Mouse (Mus musculus) forebrain, embryonic 16.5 days (tissue): Measurements from ENCODE around the gene Slc5a2. TPM values are rescaled to one million over a fixed set of nuclear protein-coding genes. Genes with fewer than 3 reads are reported as not detected.

Experiments used
- ATAC-seq: fragments of 200-750 bp; cut with Nextera tagmentation; 2 replicates; pipeline ENCODE4 v1.8.0; 2017; ENCODE audit warnings: mild to moderate bottlenecking, moderate library complexity
- H3K27ac ChIP-seq: fragments of 300-500 bp; sonication (generic); 2 replicates; pipeline ENCODE4 v1.5.1; 2014; ENCODE audit warnings: low read length, control low read depth
- H3K27me3 ChIP-seq: fragments of 300-500 bp; sonication (generic); replicated peaks from 2 replicates; pipeline ENCODE4 v1.6.1; 2014; ENCODE audit warnings: low read length; ENCODE audit not compliant: control insufficient read depth, insufficient read depth
- H3K36me3 ChIP-seq: fragments of 300-500 bp; sonication (generic); 2 replicates; pipeline ENCODE4 v1.6.1; 2014; ENCODE audit not compliant: control insufficient read depth, insufficient read depth
- H3K4me1 ChIP-seq: fragments of 300-500 bp; sonication (generic); replicated peaks from 2 replicates; pipeline ENCODE4 v1.6.1; 2014; ENCODE audit warnings: low read length; ENCODE audit not compliant: control insufficient read depth, insufficient read depth
- H3K4me2 ChIP-seq: fragments of 300-500 bp; sonication (generic); 2 replicates; pipeline ENCODE4 v1.6.1; 2014; ENCODE audit warnings: mild to moderate bottlenecking, low read length, control low read depth
- H3K4me3 ChIP-seq: fragments of 300-500 bp; sonication (generic); replicated peaks from 2 replicates; pipeline ENCODE4 v1.5.1; 2014; ENCODE audit warnings: mild to moderate bottlenecking, low read length, control low read depth
- H3K9ac ChIP-seq: fragments of 300-500 bp; sonication (generic); replicated peaks from 2 replicates; pipeline ENCODE4 v1.6.1; 2014; ENCODE audit warnings: low read depth, low read length, control low read depth
- H3K9me3 ChIP-seq: fragments of 300-500 bp; sonication (generic); 2 replicates; pipeline ENCODE4 v1.6.1; 2016; ENCODE audit warnings: low read length; ENCODE audit not compliant: control insufficient read depth
- WGBS: fragments of 180-500 bp; shearing (Covaris S2); extraction: QIAGEN DNeasy Blood & Tissue Kit; methylation state at CpG from one replicate; pipeline ENCODE4 v1.1.7; 2014; 5-methylcytosine and 5-hydroxymethylcytosine counted together
- polyA plus RNA-seq: library from polyadenylated mRNA; unstranded; fragments of >200 nt; fragmentation: Nextera tagmentation; extraction: Ambion mirVana; gene quantifications from 2 replicates; pipeline ENCODE4 v1.2.1, GENCODE M21; 2015

Slc5a2 gene
- polyA plus RNA-seq, 1 experiment from 2014 or later = not detected

DNA sequence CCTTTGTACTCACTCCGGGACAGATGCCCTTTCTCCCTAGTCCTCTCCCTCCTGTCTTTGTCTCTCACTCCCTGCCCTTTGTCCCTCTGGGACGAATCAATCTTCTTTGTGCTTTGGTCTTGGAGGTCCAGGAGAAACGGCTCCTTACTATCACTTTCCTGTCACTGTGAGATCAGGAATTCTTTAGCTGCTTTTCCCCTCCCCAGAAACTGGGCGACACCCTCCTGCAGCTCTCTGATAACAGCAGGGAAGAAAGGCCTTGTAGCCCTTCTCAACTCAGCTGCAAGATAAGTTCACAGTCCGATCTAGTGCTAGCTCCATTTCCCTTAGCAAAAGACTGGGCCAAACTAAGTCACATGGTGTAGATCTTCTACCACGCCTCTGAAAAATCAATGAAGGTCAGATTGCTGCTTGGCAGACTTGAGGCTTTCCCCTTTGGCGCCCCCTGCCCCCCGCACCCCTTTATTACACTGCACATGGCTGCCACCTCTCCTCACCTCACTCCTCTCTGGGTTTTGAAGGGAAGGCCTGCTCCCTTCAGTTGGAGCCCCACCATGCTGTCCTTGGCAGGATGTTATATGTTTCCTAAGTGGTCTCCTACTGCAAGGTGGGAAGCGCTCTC, 23.6 kb downstream of the Slc5a2 start:
- Histone ChIP-seq H3K9me3 (no peaks in the 10 kb centered on the region), H3K4me1 (no peaks in the 10 kb centered on the region), H3K27me3 (no peaks in the 10 kb centered on the region), H3K4me3 (no peak overlapping the region), H3K4me2 (no peak overlapping the region), H3K27ac (no peak overlapping the region), H3K9ac (no peak overlapping the region), H3K36me3 (no peaks in the 10 kb centered on the region)
- ATAC-seq = no peak
- WGBS = 27% methylated on average over 8 of the region's 9 CpGs

DNA sequence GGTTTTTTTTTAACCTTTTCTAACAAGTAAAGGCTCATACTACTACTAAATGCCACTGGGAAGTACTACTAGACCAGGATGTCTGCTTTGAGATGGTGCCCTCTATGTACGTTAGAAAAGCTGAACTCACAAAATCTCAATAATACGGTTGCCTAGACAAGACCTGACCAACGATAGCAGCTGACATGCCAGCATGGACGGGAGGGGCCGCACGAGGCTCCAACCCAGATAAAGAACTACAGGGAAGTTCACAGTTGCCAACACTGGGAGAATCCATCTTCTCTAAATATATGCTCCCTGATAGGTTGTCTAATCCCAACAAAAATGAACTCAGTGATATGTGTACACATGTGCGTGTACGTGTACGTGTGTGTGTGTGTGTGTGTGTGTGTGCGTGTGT, 29.3 kb downstream of the Slc5a2 start:
- H3K27me3 ChIP-seq = no peaks in the 10 kb centered on the region
- WGBS = 92% methylated on average over 10 of the region's 10 CpGs
- H3K9ac ChIP-seq = no peak overlapping the region
- no peaks in the 10 kb centered on the region for H3K9me3 ChIP-seq
- H3K27ac ChIP-seq = no peak overlapping the region
- ATAC-seq = no peak
- H3K36me3 ChIP-seq = no peaks in the 10 kb centered on the region
- peaks cover 18% of the 10 kb centered on the region for H3K4me1 ChIP-seq
- no peak overlapping the region for H3K4me3 ChIP-seq
- no peak overlapping the region for H3K4me2 ChIP-seq

DNA sequence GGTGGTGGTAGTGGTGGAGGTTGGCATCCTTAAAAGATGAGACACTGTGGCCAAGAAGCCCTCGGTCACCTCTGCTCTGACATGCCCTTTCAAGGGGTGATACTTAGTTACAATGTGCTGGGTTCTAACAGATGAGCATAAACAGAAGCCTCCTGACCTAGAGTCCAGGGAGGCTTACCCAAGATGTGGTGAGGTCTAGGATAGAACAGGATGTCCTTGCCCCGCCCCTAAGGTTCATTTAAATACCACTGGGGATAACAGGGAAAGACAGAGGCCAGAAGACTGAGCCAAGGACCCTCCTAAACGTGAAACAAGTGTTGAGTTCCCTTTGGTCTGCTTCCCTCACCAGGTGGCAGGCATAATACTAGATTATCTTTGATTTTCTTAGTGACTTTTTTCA, 31.1 kb downstream of the Slc5a2 start:
- no peaks in the 10 kb centered on the region for H3K27me3 ChIP-seq
- H3K36me3 ChIP-seq = no peaks in the 10 kb centered on the region
- no peaks in the 10 kb centered on the region for H3K9me3 ChIP-seq
- H3K9ac ChIP-seq = no peak overlapping the region
- no peak overlapping the region for H3K4me3 ChIP-seq
- H3K4me2 ChIP-seq = no peak overlapping the region
- H3K4me1 ChIP-seq = peaks cover 18% of the 10 kb centered on the region
- no peak overlapping the region for H3K27ac ChIP-seq
- ATAC-seq = no peak
- WGBS = 60% methylated on average over 3 of the region's 3 CpGs

DNA sequence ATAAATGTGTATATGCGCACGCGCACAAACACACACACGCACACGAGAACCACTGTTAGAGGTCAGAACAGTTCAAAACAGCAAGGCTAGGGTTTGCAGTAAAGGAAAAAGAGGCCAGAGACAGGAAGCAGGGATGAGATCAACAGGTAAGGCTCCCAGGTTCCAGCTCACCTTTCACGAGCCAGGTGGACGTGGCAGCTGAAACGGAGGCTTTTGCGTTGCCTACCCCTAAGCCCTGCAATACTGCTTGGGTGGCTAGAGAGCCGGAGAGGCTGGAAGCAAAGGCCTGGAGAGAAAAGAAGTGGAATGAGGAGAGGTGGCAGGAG, 31.8 kb downstream of the Slc5a2 start:
- 37% methylated on average over 10 of the region's 10 CpGs for WGBS
- H3K4me3 ChIP-seq = peak overlapping the region; percentile 85
- ATAC-seq = no peak

DNA sequence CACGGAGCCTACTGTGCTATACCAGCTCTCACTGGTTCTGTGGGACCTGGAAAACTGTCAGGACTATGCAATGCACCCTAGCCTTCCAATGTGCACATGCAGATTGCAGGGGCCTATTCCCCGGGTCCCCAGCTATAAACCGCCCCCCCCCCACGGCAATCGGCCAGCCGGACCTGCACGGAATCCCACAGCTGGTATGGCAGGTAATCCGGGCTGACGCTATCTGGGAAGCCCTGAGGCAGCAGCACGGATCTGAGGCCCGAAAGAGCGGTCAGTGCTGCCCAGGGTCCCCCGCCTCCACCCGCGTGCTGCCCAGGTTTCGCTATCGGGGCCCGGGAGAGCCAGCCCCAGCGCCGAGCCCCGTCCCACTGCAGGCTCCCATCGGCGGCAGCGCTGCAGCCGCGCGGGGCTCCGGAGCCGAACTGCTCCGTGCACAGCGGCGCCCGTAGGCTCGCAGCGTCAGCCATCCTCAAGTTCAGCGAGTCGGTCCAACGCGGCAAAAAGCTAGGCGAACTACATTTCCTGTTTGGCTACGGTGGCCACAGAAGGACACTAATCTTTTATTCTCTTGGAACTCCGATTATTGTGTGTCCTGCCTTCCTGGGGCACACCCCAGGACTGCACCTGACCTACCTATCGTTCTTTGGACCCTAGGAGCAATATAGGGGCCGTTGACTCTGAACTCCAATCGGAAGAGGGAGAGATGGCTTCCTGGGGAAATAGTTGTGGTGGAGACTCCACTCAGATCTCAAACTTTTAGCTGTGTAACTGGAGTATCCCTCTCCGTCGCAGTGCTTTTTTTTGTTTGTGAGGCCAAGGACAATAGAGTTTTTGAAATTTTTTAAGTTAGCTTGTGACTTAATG, 32.4 kb downstream of the Slc5a2 start, which contains the start of gene BC017158:
Gene BC017158, minus strand, starts transcription at position 554 of the 864 bp plus-strand sequence.
- peak within 1 kb of the TSS; percentile 85 for H3K4me3 ChIP-seq
- no peaks in the 10 kb centered on the region for H3K27me3 ChIP-seq
- no peaks in the 10 kb centered on the region for H3K36me3 ChIP-seq
- under 1% methylated on average over 47 of the region's 47 CpGs for WGBS
- ATAC-seq = peak; percentile 77
- H3K9me3 ChIP-seq = no peaks in the 10 kb centered on the region
- H3K4me2 ChIP-seq = peak within 1 kb of the TSS; percentile 65
- peak within 1 kb of the TSS; percentile 87 for H3K9ac ChIP-seq
- H3K4me1 ChIP-seq = peaks cover 18% of the 10 kb centered on the region
- H3K27ac ChIP-seq = peak within 1 kb of the TSS; percentile 51

More for the DNA sequence above, 31.8 kb downstream of the Slc5a2 start:
- Histone ChIP-seq H3K9me3 (no peaks in the 10 kb centered on the region), H3K36me3 (no peaks in the 10 kb centered on the region), H3K27ac (no peak overlapping the region), H3K4me2 (peak overlapping the region; percentile 65), H3K27me3 (no peaks in the 10 kb centered on the region), H3K4me1 (peaks cover 18% of the 10 kb centered on the region), H3K9ac (peak overlapping the region; percentile 87)

DNA sequence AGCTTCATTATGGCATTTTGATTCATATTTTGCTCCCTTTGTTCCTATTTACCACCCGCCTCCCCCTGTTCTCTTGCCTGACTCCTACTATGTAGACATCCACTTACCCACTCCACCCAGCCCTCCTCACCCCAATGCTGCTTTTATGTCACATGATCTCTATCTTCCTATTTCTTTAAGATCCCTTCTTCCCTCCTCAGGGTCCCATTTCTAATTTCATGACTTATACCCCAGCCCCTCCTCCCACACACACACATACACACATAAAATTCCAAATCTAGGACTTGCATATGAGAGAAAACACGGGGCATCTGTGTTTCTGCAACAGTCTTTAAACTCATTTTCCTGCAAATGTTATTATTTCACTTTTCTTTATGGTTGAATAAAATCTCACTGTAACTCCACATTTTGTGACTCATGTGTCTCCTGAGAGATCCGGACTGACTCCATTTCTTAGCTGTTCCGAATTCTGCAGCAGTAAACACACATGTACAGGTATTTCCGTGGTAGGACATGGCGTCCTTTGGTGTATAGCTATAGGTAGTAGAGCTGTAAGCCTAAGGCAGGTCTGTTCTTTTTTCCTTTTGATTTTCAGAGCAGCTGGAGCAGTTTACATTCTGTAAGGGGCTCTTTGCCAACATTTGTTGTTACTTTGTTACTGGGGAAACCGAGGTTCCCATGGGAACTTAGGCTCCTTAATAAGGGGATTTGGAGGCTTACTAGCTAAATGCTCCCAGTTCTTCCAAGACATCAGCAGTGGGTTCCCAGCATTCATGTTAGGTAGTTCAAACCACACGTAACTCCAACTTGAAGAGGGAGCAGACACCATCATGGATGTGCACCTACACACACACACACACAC, 33.3 kb downstream of the Slc5a2 start:
- Histone ChIP-seq H3K27me3 (no peaks in the 10 kb centered on the region), H3K27ac (peak overlapping the region; percentile 50; the same call in 1 of the 2 replicates), H3K9ac (peak overlapping the region; percentile 87), H3K4me1 (peaks cover 18% of the 10 kb centered on the region), H3K36me3 (no peaks in the 10 kb centered on the region), H3K4me3 (peak overlapping the region; percentile 85), H3K4me2 (peak overlapping the region; percentile 65), H3K9me3 (no peaks in the 10 kb centered on the region)
- 0 out of 2 replicates have a peak, but pooled peaks have one; percentile 33 for ATAC-seq
- WGBS = 49% methylated on average over 8 of the region's 8 CpGs

DNA sequence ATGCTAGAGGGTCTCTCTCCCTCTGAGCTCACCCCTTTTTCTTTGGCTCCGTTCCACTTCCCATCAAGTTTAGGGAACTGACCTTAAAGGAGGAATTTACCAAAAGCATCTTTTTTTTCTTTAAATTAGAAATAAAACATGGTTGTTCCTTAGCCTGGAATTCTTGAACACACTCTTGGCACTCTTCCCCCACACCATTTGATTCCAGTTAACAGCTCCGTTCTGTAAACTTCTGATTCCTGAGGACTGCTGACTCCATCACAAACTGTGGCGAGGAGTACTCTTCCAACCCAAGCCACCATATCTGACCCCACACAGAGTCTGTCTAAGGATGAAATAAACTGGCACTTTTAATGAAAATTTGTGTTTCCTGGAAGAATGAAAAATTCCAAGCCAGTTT, 35.5 kb downstream of the Slc5a2 start:
- no peak overlapping the region for H3K9ac ChIP-seq
- peaks cover 18% of the 10 kb centered on the region for H3K4me1 ChIP-seq
- ATAC-seq = no peak
- H3K27me3 ChIP-seq = no peaks in the 10 kb centered on the region
- H3K4me3 ChIP-seq = no peak overlapping the region
- 77% methylated on average over 3 of the region's 3 CpGs for WGBS
- H3K9me3 ChIP-seq = no peaks in the 10 kb centered on the region
- no peaks in the 10 kb centered on the region for H3K36me3 ChIP-seq
- H3K27ac ChIP-seq = no peak overlapping the region
- no peak overlapping the region for H3K4me2 ChIP-seq

DNA sequence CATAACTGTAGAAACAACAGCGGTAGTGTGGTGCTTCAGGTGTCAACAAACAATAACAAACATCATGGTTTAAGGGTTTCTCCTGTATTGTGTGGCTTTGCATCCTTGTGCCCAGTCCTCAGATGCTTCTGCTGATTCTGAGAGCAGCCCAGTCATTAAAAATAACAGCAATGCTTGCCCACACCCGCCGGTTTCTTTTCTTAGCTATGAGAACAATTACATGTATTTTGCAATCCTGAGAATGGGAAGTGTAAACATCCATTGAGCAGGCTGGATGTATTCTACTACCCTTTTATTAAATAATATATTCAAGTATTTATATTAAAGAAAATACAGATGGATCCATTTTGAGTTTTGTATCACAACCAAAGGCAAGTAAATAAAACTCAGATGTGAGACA, 36.7 kb downstream of the Slc5a2 start:
- Histone ChIP-seq H3K36me3 (no peaks in the 10 kb centered on the region), H3K27ac (no peak overlapping the region), H3K9me3 (no peaks in the 10 kb centered on the region), H3K9ac (no peak overlapping the region), H3K4me1 (peaks cover 14% of the 10 kb centered on the region), H3K27me3 (no peaks in the 10 kb centered on the region), H3K4me2 (no peak overlapping the region), H3K4me3 (no peak overlapping the region)
- ATAC-seq = no peak
- 75% methylated on average over 3 of the region's 3 CpGs for WGBS

DNA sequence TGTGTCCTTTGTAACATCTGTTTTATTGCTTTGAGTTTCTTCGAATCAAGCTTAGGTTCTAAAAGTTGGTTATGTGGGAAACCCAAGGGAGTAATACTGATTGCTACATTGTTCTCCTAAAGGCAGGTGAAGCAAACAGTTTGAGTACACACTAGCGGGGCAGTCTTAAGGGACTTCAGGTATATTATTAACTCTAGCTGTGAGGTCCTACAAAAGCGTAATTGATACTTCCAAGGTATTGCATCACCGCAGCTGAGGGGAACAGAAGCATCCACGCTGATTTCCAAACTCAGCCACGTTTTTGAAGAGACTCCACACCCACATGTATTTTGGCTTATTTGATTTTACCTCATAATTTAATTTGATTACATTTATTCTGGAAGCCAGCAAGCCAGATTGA, 38.7 kb downstream of the Slc5a2 start:
- peaks cover 4% of the 10 kb centered on the region; the same call in 1 of the 2 replicates for H3K4me1 ChIP-seq
- no peaks in the 10 kb centered on the region for H3K36me3 ChIP-seq
- no peak overlapping the region for H3K4me2 ChIP-seq
- no peak overlapping the region for H3K27ac ChIP-seq
- 77% methylated on average over 6 of the region's 6 CpGs for WGBS
- no peak overlapping the region for H3K4me3 ChIP-seq
- H3K9ac ChIP-seq = no peak overlapping the region
- no peak for ATAC-seq
- H3K9me3 ChIP-seq = no peaks in the 10 kb centered on the region
- no peaks in the 10 kb centered on the region for H3K27me3 ChIP-seq
